Mouse (Mus musculus) forebrain, embryonic 13.5 days (tissue): ENCODE data around the gene Hcrt. TPM values are rescaled to one million over a fixed set of nuclear protein-coding genes. Genes with fewer than 3 reads are reported as not detected.
A peak's percentile ranks its signal among the peaks of the same experiment; 100 is the strongest.

Source experiments
- ATAC-seq: fragments of 200-750 bp; cut with Nextera tagmentation; 2 replicates; pipeline ENCODE4 v1.8.0; 2017
- H3K27ac ChIP-seq: fragments of 300-500 bp; sonication (generic); 2 replicates; pipeline ENCODE4 v1.5.1; 2015; ENCODE audit warnings: inconsistent platforms, mild to moderate bottlenecking, moderate library complexity
- H3K27me3 ChIP-seq: fragments of 300-500 bp; sonication (generic); 2 replicates; pipeline ENCODE4 v1.6.1; 2015; ENCODE audit warnings: mild to moderate bottlenecking, inconsistent platforms
- H3K36me3 ChIP-seq: fragments of 300-500 bp; sonication (generic); 2 replicates; pipeline ENCODE4 v1.6.1; 2015; ENCODE audit warnings: mild to moderate bottlenecking, inconsistent platforms; ENCODE audit not compliant: poor library complexity, severe bottlenecking
- H3K4me1 ChIP-seq: fragments of 300-500 bp; sonication (generic); 2 replicates; pipeline ENCODE4 v1.6.1; 2015; ENCODE audit warnings: inconsistent platforms
- H3K4me2 ChIP-seq: fragments of 300-500 bp; sonication (generic); 2 replicates; pipeline ENCODE4 v1.6.1; 2015; ENCODE audit warnings: inconsistent platforms, mild to moderate bottlenecking, moderate library complexity
- H3K4me3 ChIP-seq: fragments of 300-500 bp; sonication (generic); 2 replicates; pipeline ENCODE4 v1.5.1; 2015; ENCODE audit warnings: mild to moderate bottlenecking, inconsistent platforms
- H3K9ac ChIP-seq: fragments of 300-500 bp; sonication (generic); 2 replicates; pipeline ENCODE4 v1.6.1; 2015; ENCODE audit warnings: mild to moderate bottlenecking, inconsistent platforms
- H3K9me3 ChIP-seq: fragments of 300-500 bp; sonication (generic); replicated peaks from 2 replicates; pipeline ENCODE4 v1.6.1; 2016; ENCODE audit warnings: inconsistent platforms
- WGBS: fragments of 180-500 bp; shearing (Covaris S2); methylation state at CpG from one replicate; pipeline ENCODE4 v1.1.7; 2015; 5-methylcytosine and 5-hydroxymethylcytosine counted together
- polyA plus RNA-seq: library from polyadenylated mRNA; unstranded; fragments of >200 nt; fragmentation: Nextera tagmentation; extraction: Ambion mirVana; gene quantifications from 2 replicates; pipeline ENCODE4 v1.2.1, GENCODE M21; 2015

Gene Hcrt
- polyA plus RNA-seq, 1 experiment from 2014 or later, result not detected

- no peak for ATAC-seq
- WGBS, result 87% methylated on average over 2 of the region's 2 CpGs
- peaks cover 26% of the 10 kb centered on the region for H3K36me3 ChIP-seq
- H3K9me3 ChIP-seq, result no peaks in the 10 kb centered on the region
- no peak overlapping the region for H3K4me3 ChIP-seq
- H3K9ac ChIP-seq, result no peak overlapping the region
- H3K27me3 ChIP-seq, result no peaks in the 10 kb centered on the region
- H3K4me1 ChIP-seq, result no peaks in the 10 kb centered on the region
- no peak overlapping the region for H3K4me2 ChIP-seq
- H3K27ac ChIP-seq, result no peak overlapping the region
These were observed 23.0 kb upstream of the Hcrt start for GRCm38 (mm10) chr11:100785774-100786173.

- no peaks in the 10 kb centered on the region for H3K27me3 ChIP-seq
- no peak overlapping the region for H3K9ac ChIP-seq
- H3K9me3 ChIP-seq, result no peaks in the 10 kb centered on the region
- H3K4me2 ChIP-seq, result no peak overlapping the region
- no peak for ATAC-seq
- H3K27ac ChIP-seq, result no peak overlapping the region
- no peaks in the 10 kb centered on the region for H3K4me1 ChIP-seq
- peaks cover 22% of the 10 kb centered on the region for H3K36me3 ChIP-seq
- WGBS, result 84% methylated on average over 8 of the region's 8 CpGs
- H3K4me3 ChIP-seq, result no peak overlapping the region
These were observed 21.6 kb upstream of the Hcrt start for GRCm38 (mm10) chr11:100784286-100784685.

- H3K4me3 ChIP-seq, result no peak overlapping the region
- no peak overlapping the region for H3K4me2 ChIP-seq
- whole genome bisulfite sequencing, result 90% methylated on average over 13 of the region's 13 CpGs
- H3K27me3 ChIP-seq, result no peaks in the 10 kb centered on the region
- no peaks in the 10 kb centered on the region for H3K4me1 ChIP-seq
- peaks cover 17% of the 10 kb centered on the region for H3K36me3 ChIP-seq
- no peaks in the 10 kb centered on the region for H3K9me3 ChIP-seq
- H3K9ac ChIP-seq, result no peak overlapping the region
- no peak for ATAC-seq
- no peak overlapping the region for H3K27ac ChIP-seq
These were observed 19.8 kb upstream of the Hcrt start for GRCm38 (mm10) chr11:100782568-100782967.

- no peak for ATAC-seq
- Histone ChIP-seq H3K27ac (no peak overlapping the region), H3K4me1 (no peaks in the 10 kb centered on the region), H3K9me3 (no peaks in the 10 kb centered on the region), H3K9ac (no peak overlapping the region), H3K4me3 (no peak overlapping the region), H3K36me3 (peaks cover 17% of the 10 kb centered on the region), H3K27me3 (no peaks in the 10 kb centered on the region), H3K4me2 (no peak overlapping the region)
- 90% methylated on average over 15 of the region's 15 CpGs for WGBS
These were observed 19.2 kb upstream of the Hcrt start for GRCm38 (mm10) chr11:100781763-100782475.

- no peaks in the 10 kb centered on the region for H3K27me3 ChIP-seq
- H3K4me1 ChIP-seq, result no peaks in the 10 kb centered on the region
- no peak overlapping the region for H3K4me3 ChIP-seq
- H3K36me3 ChIP-seq, result peaks cover 17% of the 10 kb centered on the region
- WGBS, result 79% methylated on average over 8 of the region's 8 CpGs
- H3K9ac ChIP-seq, result no peak overlapping the region
- H3K4me2 ChIP-seq, result no peak overlapping the region
- ATAC-seq, result no peak
- H3K9me3 ChIP-seq, result no peaks in the 10 kb centered on the region
- no peak overlapping the region; the same call in 1 of the 2 replicates for H3K27ac ChIP-seq
These were observed 17.5 kb upstream of the Hcrt start for GRCm38 (mm10) chr11:100780247-100780646.

- Histone ChIP-seq H3K4me1 (no peaks in the 10 kb centered on the region), H3K9me3 (no peaks in the 10 kb centered on the region), H3K27me3 (no peaks in the 10 kb centered on the region), H3K36me3 (peaks cover 10% of the 10 kb centered on the region), H3K4me2 (no peak overlapping the region), H3K27ac (no peak overlapping the region), H3K4me3 (no peak overlapping the region), H3K9ac (no peak overlapping the region)
- ATAC-seq, result no peak
- 81% methylated on average over 3 of the region's 3 CpGs for WGBS
These were observed 15.3 kb upstream of the Hcrt start for GRCm38 (mm10) chr11:100778069-100778468.

- H3K9ac ChIP-seq, result no peak overlapping the region
- H3K9me3 ChIP-seq, result no peaks in the 10 kb centered on the region
- H3K27ac ChIP-seq, result no peak overlapping the region
- no peaks in the 10 kb centered on the region for H3K36me3 ChIP-seq
- no peaks in the 10 kb centered on the region for H3K4me1 ChIP-seq
- 87% methylated on average over 10 of the region's 10 CpGs for WGBS
- H3K4me3 ChIP-seq, result no peak overlapping the region
- H3K4me2 ChIP-seq, result no peak overlapping the region
- ATAC-seq, result no peak
- H3K27me3 ChIP-seq, result no peaks in the 10 kb centered on the region
These were observed 13.2 kb upstream of the Hcrt start for GRCm38 (mm10) chr11:100775921-100776320.

GRCm38 (mm10) chr11:100774261-100774660 is 11.5 kb upstream of the Hcrt start:
- no peak overlapping the region for H3K27ac ChIP-seq
- ATAC-seq, result no peak
- H3K9me3 ChIP-seq, result no peaks in the 10 kb centered on the region
- 81% methylated on average over 4 of the region's 4 CpGs for WGBS
- H3K4me3 ChIP-seq, result no peak overlapping the region
- H3K27me3 ChIP-seq, result no peaks in the 10 kb centered on the region
- H3K4me1 ChIP-seq, result no peaks in the 10 kb centered on the region
- H3K4me2 ChIP-seq, result no peak overlapping the region
- no peaks in the 10 kb centered on the region for H3K36me3 ChIP-seq
- H3K9ac ChIP-seq, result no peak overlapping the region

- ATAC-seq, result no peak
- Histone ChIP-seq H3K36me3 (no peaks in the 10 kb centered on the region), H3K4me3 (peak within 1 kb of the TSS; percentile 33), H3K27ac (no peak within 1 kb of the TSS), H3K9me3 (no peaks in the 10 kb centered on the region), H3K4me1 (no peaks in the 10 kb centered on the region), H3K4me2 (peak within 1 kb of the TSS; percentile 47), H3K9ac (0 out of 2 replicates have a peak within 1 kb of the TSS, but pooled peaks have one; percentile 6), H3K27me3 (no peaks in the 10 kb centered on the region)
- WGBS, result 30% methylated on average over 17 of the region's 17 CpGs
These were observed 8.1 kb upstream of the Hcrt start, which contains the start of gene Ghdc for GRCm38 (mm10) chr11:100770646-100771408. TSS of gene Ghdc (minus strand) at chr11:100770957.

GRCm38 (mm10) chr11:100769980-100770379 is 7.2 kb upstream of the Hcrt start:
- H3K9ac ChIP-seq, result no peak overlapping the region

GRCm38 (mm10) chr11:100767871-100768270 is 5.1 kb upstream of the Hcrt start:
- Histone ChIP-seq H3K9me3 (no peaks in the 10 kb centered on the region), H3K4me3 (no peak overlapping the region), H3K4me1 (no peaks in the 10 kb centered on the region), H3K9ac (no peak overlapping the region), H3K4me2 (no peak overlapping the region), H3K36me3 (no peaks in the 10 kb centered on the region), H3K27ac (no peak overlapping the region), H3K27me3 (no peaks in the 10 kb centered on the region)
- no peak for ATAC-seq
- 88% methylated on average over 5 of the region's 5 CpGs for WGBS

More at GRCm38 (mm10) chr11:100769980-100770379, 7.2 kb upstream of the Hcrt start:
- H3K9me3 ChIP-seq, result no peaks in the 10 kb centered on the region
- peak overlapping the region; percentile 33 for H3K4me3 ChIP-seq
- no peaks in the 10 kb centered on the region for H3K4me1 ChIP-seq
- H3K27me3 ChIP-seq, result no peaks in the 10 kb centered on the region
- peak overlapping the region; percentile 47 for H3K4me2 ChIP-seq
- 68% methylated on average over 6 of the region's 6 CpGs for WGBS
- H3K36me3 ChIP-seq, result no peaks in the 10 kb centered on the region
- ATAC-seq, result no peak
- no peak overlapping the region for H3K27ac ChIP-seq

- Histone ChIP-seq H3K9me3 (no peaks in the 10 kb centered on the region), H3K9ac (no peak overlapping the region), H3K4me3 (no peak overlapping the region), H3K27ac (no peak overlapping the region), H3K27me3 (peaks cover 6% of the 10 kb centered on the region; the same call in 1 of the 2 replicates), H3K36me3 (no peaks in the 10 kb centered on the region), H3K4me1 (peaks cover 6% of the 10 kb centered on the region), H3K4me2 (no peak overlapping the region)
- WGBS, result 83% methylated on average over 9 of the region's 9 CpGs
- no peak for ATAC-seq
These were observed 4.0 kb upstream of the Hcrt start for GRCm38 (mm10) chr11:100766726-100767125.
